Mouse (Mus musculus) heart, embryonic 15.5 days (tissue): ENCODE results near the gene Fut7. TPM values are rescaled to one million over a fixed set of nuclear protein-coding genes. Genes with fewer than 3 reads are reported as not detected.

Experiments
- ATAC-seq: fragments of 200-750 bp; cut with Nextera tagmentation; replicated peaks from 2 replicates; pipeline ENCODE4 v1.8.0; 2017; ENCODE audit warnings: low read depth, moderate TSS enrichment; ENCODE audit not compliant: insufficient number of reproducible peaks, insufficient read depth, low FRiP score
- H3K27ac ChIP-seq: fragments of 300-500 bp; sonication (generic); 2 replicates; pipeline ENCODE4 v1.5.1; 2015; ENCODE audit warnings: mild to moderate bottlenecking, inconsistent platforms
- H3K27me3 ChIP-seq: fragments of 300-500 bp; sonication (generic); 2 replicates; pipeline ENCODE4 v1.6.1; 2015; ENCODE audit warnings: inconsistent platforms
- H3K36me3 ChIP-seq: fragments of 300-500 bp; sonication (generic); 2 replicates; pipeline ENCODE4 v1.6.1; 2015; ENCODE audit warnings: mild to moderate bottlenecking, inconsistent platforms
- H3K4me1 ChIP-seq: fragments of 300-500 bp; sonication (generic); replicated peaks from 2 replicates; pipeline ENCODE4 v1.6.1; 2015; ENCODE audit warnings: inconsistent platforms
- H3K4me2 ChIP-seq: fragments of 300-500 bp; sonication (generic); 2 replicates; pipeline ENCODE4 v1.6.1; 2015; ENCODE audit warnings: inconsistent platforms, mild to moderate bottlenecking, moderate library complexity
- H3K4me3 ChIP-seq: fragments of 300-500 bp; sonication (generic); 2 replicates; pipeline ENCODE4 v1.5.1; 2015; ENCODE audit warnings: mild to moderate bottlenecking, inconsistent platforms
- H3K9ac ChIP-seq: fragments of 300-500 bp; sonication (generic); 2 replicates; pipeline ENCODE4 v1.6.1; 2015; ENCODE audit warnings: mild to moderate bottlenecking, inconsistent platforms
- H3K9me3 ChIP-seq: fragments of 300-500 bp; sonication (generic); replicated peaks from 2 replicates; pipeline ENCODE4 v1.6.1; 2016; ENCODE audit warnings: inconsistent platforms
- WGBS: fragments of 180-500 bp; shearing (Covaris S2); methylation state at CpG from one replicate; pipeline ENCODE4 v1.1.7; 2015; ENCODE audit warnings: mixed read lengths; 5-methylcytosine and 5-hydroxymethylcytosine counted together
- microRNA-seq: library from miRNA; unstranded; fragments of <30 nt; microRNA quantifications from one replicate; pipeline ENCODE4, GENCODE M21; 2016
- polyA plus RNA-seq: library from polyadenylated mRNA; unstranded; fragments of >200 nt; fragmentation: Nextera tagmentation; extraction: Ambion mirVana; gene quantifications from 2 replicates; pipeline ENCODE4 v1.2.1, GENCODE M21; 2015

The Fut7 gene
- polyA plus RNA-seq, 1 experiment from 2014 or later: 0.08 TPM

- no peaks in the 10 kb centered on the region for H3K27me3 ChIP-seq
- WGBS: 21% methylated on average over 3 of the region's 3 CpGs
- H3K4me2 ChIP-seq: peak overlapping the region; percentile 85
- peaks cover 36% of the 10 kb centered on the region for H3K4me1 ChIP-seq
- ATAC-seq: no peak
- H3K9ac ChIP-seq: peak overlapping the region; percentile 57
- H3K27ac ChIP-seq: peak overlapping the region; percentile 92
- H3K4me3 ChIP-seq: peak overlapping the region; percentile 67
- no peaks in the 10 kb centered on the region for H3K9me3 ChIP-seq
- no peaks in the 10 kb centered on the region for H3K36me3 ChIP-seq
Observed at GRCm38 (mm10) chr2:25461407-25461806, 38.3 kb downstream of the Fut7 start.

GRCm38 (mm10) chr2:25463630-25464029 is 40.6 kb downstream of the Fut7 start:
- H3K27ac ChIP-seq: no peak overlapping the region
- no peak overlapping the region for H3K4me2 ChIP-seq
- H3K4me1 ChIP-seq: peaks cover 44% of the 10 kb centered on the region
- no peak overlapping the region for H3K9ac ChIP-seq
- WGBS: 83% methylated on average over 3 of the region's 3 CpGs
- no peaks in the 10 kb centered on the region for H3K36me3 ChIP-seq
- no peaks in the 10 kb centered on the region for H3K27me3 ChIP-seq
- no peak overlapping the region for H3K4me3 ChIP-seq
- no peak for ATAC-seq
- no peaks in the 10 kb centered on the region for H3K9me3 ChIP-seq

- H3K9me3 ChIP-seq: no peaks in the 10 kb centered on the region
- H3K4me2 ChIP-seq: no peak overlapping the region
- H3K27ac ChIP-seq: no peak overlapping the region
- no peak overlapping the region for H3K4me3 ChIP-seq
- WGBS: 74% methylated on average over 2 of the region's 2 CpGs
- H3K27me3 ChIP-seq: no peaks in the 10 kb centered on the region
- H3K4me1 ChIP-seq: peaks cover 44% of the 10 kb centered on the region
- no peak overlapping the region for H3K9ac ChIP-seq
- H3K36me3 ChIP-seq: no peaks in the 10 kb centered on the region
- ATAC-seq: no peak
Observed at GRCm38 (mm10) chr2:25465256-25465655, 42.2 kb downstream of the Fut7 start.

GRCm38 (mm10) chr2:25465816-25466635 is 43.0 kb downstream of the Fut7 start:
- WGBS: 42% methylated on average over 10 of the region's 10 CpGs
- no peak overlapping the region for H3K9ac ChIP-seq
- H3K4me3 ChIP-seq: no peak overlapping the region
- no peak for ATAC-seq
- H3K4me2 ChIP-seq: no peak overlapping the region
- no peaks in the 10 kb centered on the region for H3K9me3 ChIP-seq
- peaks cover 45% of the 10 kb centered on the region for H3K4me1 ChIP-seq
- H3K27me3 ChIP-seq: no peaks in the 10 kb centered on the region
- H3K36me3 ChIP-seq: no peaks in the 10 kb centered on the region
- peak overlapping the region; percentile 42; the same call in 1 of the 2 replicates for H3K27ac ChIP-seq

- Histone ChIP-seq H3K4me2 (peak overlapping the region; percentile 28; the same call in 1 of the 2 replicates), H3K27me3 (no peaks in the 10 kb centered on the region), H3K27ac (peak overlapping the region; percentile 96), H3K4me3 (no peak overlapping the region), H3K9ac (no peak overlapping the region; the same call in 1 of the 2 replicates), H3K9me3 (no peaks in the 10 kb centered on the region), H3K4me1 (peaks cover 38% of the 10 kb centered on the region), H3K36me3 (no peaks in the 10 kb centered on the region)
- no peak for ATAC-seq
- 58% methylated on average over 14 of the region's 14 CpGs for WGBS
Observed at GRCm38 (mm10) chr2:25467606-25468303, 44.7 kb downstream of the Fut7 start.

- Histone ChIP-seq H3K27me3 (no peaks in the 10 kb centered on the region), H3K9ac (0 out of 2 replicates have a peak overlapping the region, but pooled peaks have one; percentile 18), H3K27ac (peak overlapping the region; percentile 96), H3K4me3 (peak overlapping the region; percentile 3), H3K4me1 (peaks cover 38% of the 10 kb centered on the region), H3K36me3 (no peaks in the 10 kb centered on the region), H3K9me3 (no peaks in the 10 kb centered on the region), H3K4me2 (peak overlapping the region; percentile 40)
- WGBS: 68% methylated on average over 10 of the region's 10 CpGs
- ATAC-seq: peak; percentile 87
Observed at GRCm38 (mm10) chr2:25468962-25469915, 46.2 kb downstream of the Fut7 start.

- ATAC-seq: no peak
- WGBS: 24% methylated on average over 6 of the region's 6 CpGs
- peak within 1 kb of the TSS; percentile 3 for H3K4me3 ChIP-seq
- H3K27me3 ChIP-seq: no peaks in the 10 kb centered on the region
- 0 out of 2 replicates have a peak within 1 kb of the TSS, but pooled peaks have one; percentile 18 for H3K9ac ChIP-seq
- H3K4me2 ChIP-seq: peak within 1 kb of the TSS; percentile 40
- peaks cover 38% of the 10 kb centered on the region for H3K4me1 ChIP-seq
- H3K36me3 ChIP-seq: no peaks in the 10 kb centered on the region
- peak within 1 kb of the TSS; percentile 96 for H3K27ac ChIP-seq
- H3K9me3 ChIP-seq: no peaks in the 10 kb centered on the region
Observed at GRCm38 (mm10) chr2:25469969-25470368, 46.9 kb downstream of the Fut7 start, which contains the start of gene Ptgds. Gene Ptgds (minus strand): TSS chr2:25470046.

- Histone ChIP-seq H3K9ac (no peak overlapping the region), H3K27me3 (no peaks in the 10 kb centered on the region), H3K36me3 (no peaks in the 10 kb centered on the region), H3K9me3 (no peaks in the 10 kb centered on the region), H3K4me1 (peaks cover 28% of the 10 kb centered on the region), H3K4me2 (no peak overlapping the region), H3K27ac (no peak overlapping the region), H3K4me3 (no peak overlapping the region)
- ATAC-seq: no peak
- 67% methylated on average over 2 of the region's 2 CpGs for WGBS
Observed at GRCm38 (mm10) chr2:25472550-25472949, 49.5 kb downstream of the Fut7 start.

Small RNA genes lying within 50 kb of the gene (microRNA-seq; reads per million reads assigned to microRNA genes)
- gene Mir3087: not detected

Other genes starting within 250 kb of the Fut7 start
- gene Nrarp, start 242.5 kb upstream of the Fut7 start, polyA plus RNA-seq: 17.3 and 19.0 TPM in 2 replicates
- gene Tor4a, start 226.4 kb upstream of the Fut7 start, polyA plus RNA-seq: 5.8 and 10.3 TPM in 2 replicates
- 62.7 and 79.5 TPM in 2 replicates for gene Nelfb, start 211.8 kb upstream of the Fut7 start, polyA plus RNA-seq
- gene Stpg3, start 208.6 kb upstream of the Fut7 start, polyA plus RNA-seq: not detected in 2 replicates
- gene Fam166a, start 204.5 kb upstream of the Fut7 start, polyA plus RNA-seq: 0.57 and 0.65 TPM in 2 replicates
- gene Tubb4b, start 198.6 kb upstream of the Fut7 start, polyA plus RNA-seq: 358 and 463 TPM in 2 replicates
- gene Slc34a3, start 188.9 kb upstream of the Fut7 start, polyA plus RNA-seq: not detected in 2 replicates
- not detected in 2 replicates for gene Rnf224, start 186.5 kb upstream of the Fut7 start, polyA plus RNA-seq
- 4.3 and 6.0 TPM in 2 replicates for gene Rnf208, start 181.0 kb upstream of the Fut7 start, polyA plus RNA-seq
- gene Cysrt1, start 180.8 kb upstream of the Fut7 start, polyA plus RNA-seq: 0.30 TPM in 2 replicates
- gene AL732309.1, start 176.4 kb upstream of the Fut7 start, polyA plus RNA-seq: 2.3 and 3.3 TPM in 2 replicates
- gene Tmem203, start 167.8 kb upstream of the Fut7 start, polyA plus RNA-seq: 17.6 and 18.2 TPM in 2 replicates
- gene Tprn, start 160.6 kb upstream of the Fut7 start, polyA plus RNA-seq: 3.6 and 5.2 TPM in 2 replicates
- gene Ssna1, start 150.8 kb upstream of the Fut7 start, polyA plus RNA-seq: 137 and 152 TPM in 2 replicates
- 67.5 and 92.0 TPM in 2 replicates for gene Anapc2, start 150.8 kb upstream of the Fut7 start, polyA plus RNA-seq
- not detected in 2 replicates for gene Tmem210, start 135.1 kb upstream of the Fut7 start, polyA plus RNA-seq
- gene Lrrc26, start 133.4 kb upstream of the Fut7 start, polyA plus RNA-seq: 0.28 and 0.89 TPM in 2 replicates
- gene Grin1, start 104.1 kb upstream of the Fut7 start, polyA plus RNA-seq: 0.25 and 0.28 TPM in 2 replicates
- gene Man1b1, start 90.9 kb upstream of the Fut7 start, polyA plus RNA-seq: 30.2 and 31.1 TPM in 2 replicates
- gene Dpp7, start 66.9 kb upstream of the Fut7 start, polyA plus RNA-seq: 9.5 and 12.5 TPM in 2 replicates
- 13.9 and 16.0 TPM in 2 replicates for gene Uap1l1, start 57.6 kb upstream of the Fut7 start, polyA plus RNA-seq
- gene Sapcd2, start 50.9 kb upstream of the Fut7 start, polyA plus RNA-seq: 15.4 and 25.5 TPM in 2 replicates
- gene Entpd2, start 27.4 kb upstream of the Fut7 start, polyA plus RNA-seq: 1.8 and 4.6 TPM in 2 replicates
- gene Npdc1, start 23.9 kb upstream of the Fut7 start, polyA plus RNA-seq: 28.8 and 41.6 TPM in 2 replicates
- 3.5 and 5.6 TPM in 2 replicates for gene Abca2, start 5.4 kb downstream of the Fut7 start, polyA plus RNA-seq
- 6.1 and 9.6 TPM in 2 replicates for gene Clic3, start 33.6 kb downstream of the Fut7 start, polyA plus RNA-seq
- 31.1 and 38.0 TPM in 2 replicates for gene Paxx, start 37.8 kb downstream of the Fut7 start, polyA plus RNA-seq
- gene Ptgds, start 46.8 kb downstream of the Fut7 start, polyA plus RNA-seq: 107 and 134 TPM in 2 replicates
- not detected in 2 replicates for gene Lcn12, start 70.6 kb downstream of the Fut7 start, polyA plus RNA-seq
- 72.6 and 94.1 TPM in 2 replicates for gene Fbxw5, start 77.5 kb downstream of the Fut7 start, polyA plus RNA-seq
- 3.5 and 5.0 TPM in 2 replicates for gene C8g, start 78.5 kb downstream of the Fut7 start, polyA plus RNA-seq
- 18.4 and 25.2 TPM in 2 replicates for gene Traf2, start 123.7 kb downstream of the Fut7 start, polyA plus RNA-seq
- 276 and 289 TPM in 2 replicates for gene Edf1, start 134.6 kb downstream of the Fut7 start, polyA plus RNA-seq
- 3.4 and 9.8 TPM in 2 replicates for gene Mamdc4, start 151.6 kb downstream of the Fut7 start, polyA plus RNA-seq
- gene Phpt1, start 152.0 kb downstream of the Fut7 start, polyA plus RNA-seq: 171 and 175 TPM in 2 replicates
- gene Ajm1, start 158.5 kb downstream of the Fut7 start, polyA plus RNA-seq: 0.22 and 0.30 TPM in 2 replicates
- 41.0 and 50.2 TPM in 2 replicates for gene Rabl6, start 185.3 kb downstream of the Fut7 start, polyA plus RNA-seq
- gene Ccdc183, start 194.4 kb downstream of the Fut7 start, polyA plus RNA-seq: 0.09 and 0.13 TPM in 2 replicates
- 19.0 and 21.9 TPM in 2 replicates for gene Tmem141, start 198.7 kb downstream of the Fut7 start, polyA plus RNA-seq
- 3.3 and 4.8 TPM in 2 replicates for gene Fcna, start 204.8 kb downstream of the Fut7 start, polyA plus RNA-seq
- not detected in 2 replicates for gene Lcn8, start 229.9 kb downstream of the Fut7 start, polyA plus RNA-seq
- gene Lcn5, start 234.7 kb downstream of the Fut7 start, polyA plus RNA-seq: not detected in 2 replicates